Mouse (Mus musculus) layer of hippocampus, adult 18-20 months (tissue): ENCODE measurements at regions not wholly inside any gene's neighbourhood (a gene's known extent, or its start where the extent isn't known, plus 50 kb on each side); places are given as distances from the start of the nearest gene placed in this dataset.
A peak's percentile ranks its signal among the peaks of the same experiment; 100 is the strongest.

ENCODE experiments used
- DNase-seq, 2 experiments: peaks; one replicate each; pipeline ENCODE4 v3.0.0; 2022; ENCODE audit warnings: low spot score in 2 of 2

DNA sequence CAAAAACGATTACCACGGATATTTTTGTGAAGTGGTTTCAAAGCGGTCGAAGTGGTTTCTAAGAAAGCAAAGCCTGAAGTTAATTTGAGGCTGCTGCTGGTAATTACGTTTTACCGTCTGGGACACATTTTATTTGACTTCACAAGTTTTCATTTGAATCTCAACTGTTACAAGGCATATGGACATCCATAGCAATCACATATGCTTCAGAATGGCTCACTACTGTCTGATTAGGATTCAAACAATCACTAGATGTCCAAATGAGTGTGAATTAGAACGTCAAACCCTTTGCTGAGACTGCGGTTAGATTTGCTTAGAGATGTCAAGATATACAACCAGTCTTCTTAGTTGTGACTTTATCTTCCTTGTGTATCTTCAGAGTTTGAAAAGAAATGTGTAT is 1577.1 kb downstream of the Grik2 start:
- DNase-seq: peak in 1 of 2 experiments; percentile 1
